ENCODE assay signal across 8 mouse cellular contexts in the genomic region with DNA sequence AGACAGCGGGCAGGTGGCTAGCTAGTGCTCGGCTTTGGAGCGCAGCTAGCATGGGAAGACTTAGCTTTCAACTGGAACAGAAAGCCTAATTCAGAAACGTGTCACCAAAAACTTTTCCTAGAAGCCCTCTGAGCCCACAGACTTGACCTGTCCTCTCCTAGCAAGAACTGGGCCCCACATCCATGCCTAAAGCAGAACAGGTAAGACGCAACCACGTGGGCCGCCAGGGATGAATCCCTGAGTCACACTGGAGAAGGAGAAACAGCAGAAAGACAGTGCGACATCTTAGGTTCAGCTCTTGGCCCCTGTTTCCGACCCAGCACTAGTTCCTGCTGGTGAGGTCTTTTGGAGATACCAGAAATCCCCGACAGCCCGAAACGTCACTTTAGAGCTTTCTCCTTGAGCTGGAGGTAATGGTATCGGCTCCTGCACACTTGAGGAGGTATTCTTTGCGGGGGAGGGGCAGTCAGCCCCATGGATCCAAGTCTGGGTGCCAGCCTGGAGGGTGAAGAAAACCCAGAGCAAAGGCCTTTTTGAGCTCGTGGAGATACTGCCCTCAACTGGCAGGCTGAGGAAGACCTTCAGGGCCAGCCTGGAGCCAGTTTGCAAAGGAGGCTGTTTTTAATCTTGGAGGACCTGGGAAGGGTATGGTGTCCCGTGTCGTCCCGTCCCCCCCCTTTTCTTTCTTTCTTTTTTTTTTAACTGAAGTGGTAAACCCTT. TPM values are rescaled to one million over a fixed set of nuclear protein-coding genes. Genes with fewer than 3 reads are reported as not detected.
DNase-seq lines count a peak whose midpoint lies in the region; ATAC-seq and TF ChIP-seq lines count a peak whose summit lies in the region.

No protein-coding gene starts in this region.

- H3K9ac ChIP-seq in embryonic facial prominence, embryonic 11.5 days (replicated peaks; ENCODE audit: low read length) = peak overlapping the region; percentile 54; the same call in 1 of the 2 replicates
- H3K9ac ChIP-seq in heart, adult 2 months (ENCODE audit: low read depth, low read length) = peak overlapping the region; percentile 29; the same call in 1 of the 2 replicates
- H3K9ac ChIP-seq in limb, embryonic 11.5 days (ENCODE audit: low read length) = peak overlapping the region; percentile 30
- H3K9ac ChIP-seq in midbrain, embryonic 12.5 days (replicated peaks) = no peak overlapping the region

- no peaks in the 10 kb centered on the region for H3K36me3 ChIP-seq in embryonic facial prominence, embryonic 11.5 days (replicated peaks; ENCODE audit: control insufficient read depth, insufficient read depth, low read depth, low read length)
- H3K36me3 ChIP-seq in heart, adult 2 months (ENCODE audit: control insufficient read depth, insufficient read depth, low read length) = no peaks in the 10 kb centered on the region
- no peaks in the 10 kb centered on the region for H3K36me3 ChIP-seq in limb, embryonic 11.5 days (ENCODE audit: control insufficient read depth, insufficient read depth, low read length)
- no peaks in the 10 kb centered on the region for H3K36me3 ChIP-seq in midbrain, embryonic 12.5 days

- peak overlapping the region; percentile 67 for H3K4me2 ChIP-seq in embryonic facial prominence, embryonic 11.5 days (ENCODE audit: low read depth, low read length)
- H3K4me2 ChIP-seq in limb, embryonic 11.5 days (ENCODE audit: low read depth, severe bottlenecking) = peak overlapping the region; percentile 70
- H3K4me2 ChIP-seq in midbrain, embryonic 12.5 days (replicated peaks) = peak overlapping the region; percentile 77

- H3K4me1 ChIP-seq in embryonic facial prominence, embryonic 11.5 days (ENCODE audit: control insufficient read depth, insufficient read depth, low read length) = no peaks in the 10 kb centered on the region
- peaks cover 7% of the 10 kb centered on the region for H3K4me1 ChIP-seq in heart, adult 2 months (ENCODE audit: control insufficient read depth, insufficient read depth, low read length)
- H3K4me1 ChIP-seq in limb, embryonic 11.5 days (ENCODE audit: control insufficient read depth, insufficient read depth, low read length) = peaks cover 5% of the 10 kb centered on the region; the same call in 1 of the 2 replicates
- peaks cover 7% of the 10 kb centered on the region for H3K4me1 ChIP-seq in midbrain, embryonic 12.5 days

- peak; percentile 55 for ATAC-seq in embryonic facial prominence, embryonic 11.5 days (replicated peaks; ENCODE audit: insufficient number of reproducible peaks, low FRiP score, low TSS enrichment, low read depth)
- no peak for ATAC-seq in limb, embryonic 11.5 days (ENCODE audit: insufficient number of reproducible peaks, low FRiP score, low TSS enrichment, low read depth)
- peak; percentile 59 for ATAC-seq in midbrain, embryonic 12.5 days (ENCODE audit: low FRiP score, low read depth)

- H3K27ac ChIP-seq in embryonic facial prominence, embryonic 11.5 days (replicated peaks; ENCODE audit: low read depth, low read length) = no peak overlapping the region
- peak overlapping the region; percentile 87 for H3K27ac ChIP-seq in heart, adult 2 months
- no peak overlapping the region for H3K27ac ChIP-seq in limb, embryonic 11.5 days (replicated peaks; ENCODE audit: low read depth, low read length)
- no peak overlapping the region for H3K27ac ChIP-seq in midbrain, embryonic 12.5 days (replicated peaks)

- no peaks in the 10 kb centered on the region for H3K79me2 ChIP-seq in heart, adult 2 months (replicated peaks; ENCODE audit: control insufficient read depth, insufficient read depth, low read length)

- H3K27me3 ChIP-seq in embryonic facial prominence, embryonic 11.5 days (ENCODE audit: control insufficient read depth, insufficient read depth, low read length) = peaks cover 6% of the 10 kb centered on the region
- H3K27me3 ChIP-seq in heart, adult 2 months (ENCODE audit: control insufficient read depth, insufficient read depth, low read length) = no peaks in the 10 kb centered on the region
- peaks cover 6% of the 10 kb centered on the region; the same call in 1 of the 2 replicates for H3K27me3 ChIP-seq in limb, embryonic 11.5 days (ENCODE audit: control insufficient read depth, insufficient read depth, low read length)
- H3K27me3 ChIP-seq in midbrain, embryonic 12.5 days = peaks cover 3% of the 10 kb centered on the region; the same call in 1 of the 2 replicates

- no peaks in the 10 kb centered on the region for H3K9me3 ChIP-seq in embryonic facial prominence, embryonic 11.5 days (replicated peaks; ENCODE audit: control insufficient read depth, low read length)
- H3K9me3 ChIP-seq in limb, embryonic 11.5 days (ENCODE audit: control insufficient read depth, low read length) = no peaks in the 10 kb centered on the region; the same call in 1 of the 2 replicates
- H3K9me3 ChIP-seq in midbrain, embryonic 12.5 days = no peaks in the 10 kb centered on the region

- peak; percentile 91 for DNase-seq in 3T3-L1 (ENCODE audit: low read depth, low spot score)
- DNase-seq in adrenal gland, adult 8-10 months = peak; percentile 78
- DNase-seq in embryonic facial prominence, embryonic 11.5 days (ENCODE audit: low spot score) = peak; percentile 76
- peak; percentile 75 to 76 for DNase-seq in heart, adult 2 months
- peak; percentile 81 for DNase-seq in kidney, adult 18-20 months
- DNase-seq in limb, embryonic 11.5 days (ENCODE audit: low spot score) = peak; percentile 60
- DNase-seq in skeletal muscle tissue, adult 2 months (ENCODE audit: low read depth, low spot score) = peak; percentile 68

- peak; percentile 82 for TF ChIP-seq CTCF in heart, adult 2 months (IDR thresholded peaks at IDR 0.05)

- TF ChIP-seq EP300 in heart, adult 2 months (IDR thresholded peaks at IDR 0.05; ENCODE audit: insufficient read depth, low read depth, low read length) = peak; percentile 50; the same call in 1 of the 2 replicates

- no peak for TF ChIP-seq POLR2A in heart, adult 2 months (IDR thresholded peaks at IDR 0.05; ENCODE audit: insufficient read depth, low read depth, low read length)

- peak overlapping the region; percentile 32; the same call in 1 of the 2 replicates for H3K4me3 ChIP-seq in embryonic facial prominence, embryonic 11.5 days (ENCODE audit: low read depth, low read length)
- H3K4me3 ChIP-seq in heart, adult 2 months = peak overlapping the region; percentile 62
- H3K4me3 ChIP-seq in limb, embryonic 11.5 days (ENCODE audit: low read depth, low read length) = peak overlapping the region; percentile 33
- H3K4me3 ChIP-seq in midbrain, embryonic 12.5 days = peak overlapping the region; percentile 41

- intact Hi-C loops in heart, adult 2 months (cut with DNase I) = loop anchor here (1.0 to 2.0 kb wide), 2 partner anchors 52 to 90 kb away; a partner anchor contains a TSS

- 28% methylated on average over 18 of the region's 18 CpGs for WGBS in embryonic facial prominence, embryonic 11.5 days
- WGBS in heart, adult 2 months = 42% methylated on average over 18 of the region's 18 CpGs
- WGBS in limb, embryonic 11.5 days = 28% methylated on average over 18 of the region's 18 CpGs
- WGBS in midbrain, embryonic 12.5 days = 27% methylated on average over 18 of the region's 18 CpGs

RNA-seq across cellular contexts. Expression of a gene that starts 7.7 kb away (rescaled TPM):
- not detected for total RNA-seq in adrenal gland, adult 8-10 months (2022)
- polyA plus RNA-seq in embryonic facial prominence, embryonic 11.5 days (2014; fragmentation: Nextera tagmentation; extraction: Ambion mirVana) = not detected in 2 replicates
- not detected for total RNA-seq in heart, adult 2 months (2021)
- polyA plus RNA-seq in heart, adult 2 months (2012; rRNA removed) = not detected in 2 replicates
- not detected in 2 replicates for polyA plus RNA-seq in limb, embryonic 11.5 days (2014; fragmentation: Nextera tagmentation; extraction: Ambion mirVana)
- polyA plus RNA-seq in midbrain, embryonic 12.5 days (2016; fragmentation: Nextera tagmentation; extraction: Ambion mirVana) = not detected in 2 replicates

RNA-seq across cellular contexts. Expression of a gene that starts 11.7 kb away (rescaled TPM):
- 100 to 1,000 TPM in 1 of 4 experiments, 10 to 100 TPM in 3; 19.1 to 206 (median 82.2) TPM for total RNA-seq in adrenal gland, adult 8-10 months (2022)
- polyA plus RNA-seq in embryonic facial prominence, embryonic 11.5 days (2014; fragmentation: Nextera tagmentation; extraction: Ambion mirVana) = 50.6 and 76.6 TPM in 2 replicates
- total RNA-seq in heart, adult 2 months (2021) = 10 to 100 TPM; 11.5 to 12.9 TPM
- polyA plus RNA-seq in heart, adult 2 months (2012; rRNA removed) = 14.2 and 15.2 TPM in 2 replicates
- polyA plus RNA-seq in limb, embryonic 11.5 days (2014; fragmentation: Nextera tagmentation; extraction: Ambion mirVana) = 3.1 and 3.5 TPM in 2 replicates
- polyA plus RNA-seq in midbrain, embryonic 12.5 days (2016; fragmentation: Nextera tagmentation; extraction: Ambion mirVana) = 50.9 and 63.4 TPM in 2 replicates

RNA-seq across cellular contexts. Expression of a gene that starts 12.4 kb away (rescaled TPM):
- 10 to 100 TPM; 27.7 to 45.8 (median 39.9) TPM for total RNA-seq in adrenal gland, adult 8-10 months (2022)
- 5.4 and 5.8 TPM in 2 replicates for polyA plus RNA-seq in embryonic facial prominence, embryonic 11.5 days (2014; fragmentation: Nextera tagmentation; extraction: Ambion mirVana)
- total RNA-seq in heart, adult 2 months (2021) = 10 to 100 TPM; 30.4 to 44.1 TPM
- polyA plus RNA-seq in heart, adult 2 months (2012; rRNA removed) = 17.6 and 29.4 TPM in 2 replicates
- polyA plus RNA-seq in limb, embryonic 11.5 days (2014; fragmentation: Nextera tagmentation; extraction: Ambion mirVana) = 5.8 and 6.3 TPM in 2 replicates
- 6.7 and 6.8 TPM in 2 replicates for polyA plus RNA-seq in midbrain, embryonic 12.5 days (2016; fragmentation: Nextera tagmentation; extraction: Ambion mirVana)

RNA-seq across cellular contexts. Expression of a gene that starts 52.4 kb away (rescaled TPM):
- 100 to 1,000 TPM; 213 to 238 (median 225) TPM for total RNA-seq in adrenal gland, adult 8-10 months (2022)
- 97.2 and 97.5 TPM in 2 replicates for polyA plus RNA-seq in embryonic facial prominence, embryonic 11.5 days (2014; fragmentation: Nextera tagmentation; extraction: Ambion mirVana)
- 100 to 1,000 TPM; 127 to 148 TPM for total RNA-seq in heart, adult 2 months (2021)
- polyA plus RNA-seq in heart, adult 2 months (2012; rRNA removed) = 52.1 and 73.2 TPM in 2 replicates
- 76.3 and 83.7 TPM in 2 replicates for polyA plus RNA-seq in limb, embryonic 11.5 days (2014; fragmentation: Nextera tagmentation; extraction: Ambion mirVana)
- 96.3 and 107 TPM in 2 replicates for polyA plus RNA-seq in midbrain, embryonic 12.5 days (2016; fragmentation: Nextera tagmentation; extraction: Ambion mirVana)

RNA-seq across cellular contexts. Expression of a gene that starts 52.6 kb away (rescaled TPM):
- total RNA-seq in adrenal gland, adult 8-10 months (2022) = 10 to 100 TPM; 11.3 to 13.5 (median 12.6) TPM
- polyA plus RNA-seq in embryonic facial prominence, embryonic 11.5 days (2014; fragmentation: Nextera tagmentation; extraction: Ambion mirVana) = 10.0 and 11.6 TPM in 2 replicates
- 1 to 10 TPM; 7.8 to 9.9 TPM for total RNA-seq in heart, adult 2 months (2021)
- 2.4 and 3.5 TPM in 2 replicates for polyA plus RNA-seq in heart, adult 2 months (2012; rRNA removed)
- 11.7 and 12.7 TPM in 2 replicates for polyA plus RNA-seq in limb, embryonic 11.5 days (2014; fragmentation: Nextera tagmentation; extraction: Ambion mirVana)
- 7.8 and 7.9 TPM in 2 replicates for polyA plus RNA-seq in midbrain, embryonic 12.5 days (2016; fragmentation: Nextera tagmentation; extraction: Ambion mirVana)
